Mouse (Mus musculus) small intestine, adult 2 months (tissue): ENCODE measurements around the gene Zfp2.

Source experiments
- CTCF ChIP-seq: fragments of 200-500 bp; IDR thresholded peaks from 2 replicates; pipeline ENCODE4 v1.5.1; 2012; ENCODE audit warnings: low read depth, mild to moderate bottlenecking, control low read depth, inconsistent platforms, low read length, moderate library complexity, mixed read lengths; ENCODE audit not compliant: insufficient replicate concordance, insufficient read length; ENCODE audit errors: extremely low read depth
- POLR2A ChIP-seq: fragments of 200-500 bp; IDR thresholded peaks from 2 replicates; pipeline ENCODE4 v1.6.1; 2012; ENCODE audit warnings: low read depth, mild to moderate bottlenecking, control low read depth, inconsistent platforms, low read length, moderate library complexity

DNA sequence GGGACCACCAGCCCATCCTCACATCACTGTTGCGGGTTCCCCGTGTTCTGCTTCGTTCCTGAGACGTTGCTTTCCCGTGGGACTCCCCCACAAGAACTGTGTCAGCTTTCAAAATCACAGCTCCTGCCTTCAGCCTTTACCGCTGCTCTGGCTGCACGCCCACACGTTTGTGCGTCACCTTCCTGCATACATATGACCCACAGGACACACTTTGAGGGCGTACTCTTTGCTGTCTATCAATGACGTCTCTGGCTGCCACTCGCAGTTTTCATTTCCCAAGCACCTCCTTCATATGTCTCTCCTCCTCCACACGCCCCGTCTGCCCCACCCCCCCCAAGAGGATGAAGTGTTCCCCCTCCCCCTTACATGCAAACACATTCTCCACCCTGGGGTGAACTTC, 36.3 kb upstream of the Zfp2 start:
- TF ChIP-seq CTCF (no peak), POLR2A (no peak)
